Mouse (Mus musculus) lung, postnatal 0 days (tissue): Measurements from ENCODE around the gene Irf2bpl.
A peak's percentile ranks its signal among the peaks of the same experiment; 100 is the strongest.

ENCODE experiments used
- CTCF ChIP-seq: IDR thresholded peaks from 2 replicates; pipeline ENCODE4 v1.5.1; 2016; ENCODE audit warnings: antibody characterized with exemption, mild to moderate bottlenecking
- EP300 ChIP-seq: IDR thresholded peaks from 2 replicates; pipeline ENCODE4 v1.6.1; 2016; ENCODE audit warnings: antibody characterized with exemption, mild to moderate bottlenecking, control low read depth

- TF ChIP-seq CTCF: no peak
- TF ChIP-seq EP300: peak; percentile 74
Measured at GRCm38 (mm10) chr12:86894184-86894839, 9.7 kb upstream of the Irf2bpl start.
